20 mouse cellular contexts compared by ENCODE assay signal in genomic region chr11:98319120-98319519, GRCm38 (mm10). TPM values are rescaled to one million over a fixed set of nuclear protein-coding genes. Genes with fewer than 3 reads are reported as not detected.
A peak's percentile ranks its signal among the peaks of the same experiment; 100 is the strongest.
DNase-seq lines count a peak whose midpoint lies in the region; ATAC-seq and TF ChIP-seq lines count a peak whose summit lies in the region.
"Had no signal": no experiment of that assay in that cellular context is flagged by ENCODE, and none has a peak within 500 bp of the region (broad histone marks: within the 10 kb centered on the region; RNA-seq: fewer than 3 reads in every experiment).

No protein-coding gene starts in this region.

- no peaks in the 10 kb centered on the region for H3K9me3 ChIP-seq in hindbrain, postnatal 0 days (ENCODE audit: low read length)
- H3K9me3 ChIP-seq: heart, embryonic 15.5 days; limb, embryonic 12.5 days; liver, embryonic 15.5 days; midbrain, embryonic 12.5 days had no signal

- no peaks in the 10 kb centered on the region for H3K36me3 ChIP-seq in hindbrain, postnatal 0 days (ENCODE audit: insufficient read depth, low read length)
- H3K36me3 ChIP-seq: heart, embryonic 15.5 days; limb, embryonic 12.5 days; liver, embryonic 15.5 days; midbrain, embryonic 12.5 days had no signal

- peak overlapping the region; percentile 48 for H3K27ac ChIP-seq in hindbrain, postnatal 0 days
- H3K27ac ChIP-seq: heart, embryonic 15.5 days; limb, embryonic 12.5 days; liver, embryonic 15.5 days; midbrain, embryonic 12.5 days; stomach, postnatal 0 days had no signal

- TF ChIP-seq CTCF in hindbrain, postnatal 0 days (IDR thresholded peaks at IDR 0.05; ENCODE audit: low read depth) = no peak

- peak; percentile 60 to 64 for DNase-seq in cerebellum, adult 18-20 months
- no peak for DNase-seq in cerebellum, adult 9-11 months
- peak; percentile 70 for DNase-seq in left cerebral cortex, postnatal 4 days
- DNase-seq in left cerebral cortex, postnatal 10 days (ENCODE audit: extremely low spot score in 1 of 2, low spot score in 2 of 2) = no peak
- peak; percentile 51 for DNase-seq in cerebellum, postnatal 36 days
- no peak for DNase-seq in hindbrain, postnatal 0 days (ENCODE audit: low spot score)
- DNase-seq in gastrocnemius, postnatal 4 days (ENCODE audit: low spot score in 2 of 2) = no peak
- no peak for DNase-seq in testis, postnatal 10 days (ENCODE audit: low spot score)
- DNase-seq: gastrocnemius, postnatal 36 days; kidney, adult 9 months; lung, postnatal 36 days; spleen, adult 18-20 months; thymus, postnatal 4 days had no signal

- ATAC-seq in hindbrain, postnatal 0 days = no peak
- ATAC-seq: Patski had no signal

- 1% methylated on average over 15 of the region's 15 CpGs for WGBS in hindbrain, postnatal 0 days

- peaks cover 9% of the 10 kb centered on the region; the same call in 1 of the 2 replicates for H3K4me1 ChIP-seq in hindbrain, postnatal 0 days (ENCODE audit: insufficient read depth, low read length)
- H3K4me1 ChIP-seq: heart, embryonic 15.5 days; limb, embryonic 12.5 days; liver, embryonic 15.5 days had no signal

- no peak overlapping the region for H3K9ac ChIP-seq in hindbrain, postnatal 0 days (replicated peaks; ENCODE audit: low read length)
- H3K9ac ChIP-seq: heart, embryonic 15.5 days; limb, embryonic 12.5 days; liver, embryonic 15.5 days; midbrain, embryonic 12.5 days had no signal

- H3K4me2 ChIP-seq in hindbrain, postnatal 0 days (ENCODE audit: low read depth, low read length) = peak overlapping the region; percentile 25
- H3K4me2 ChIP-seq: heart, embryonic 15.5 days; limb, embryonic 12.5 days; liver, embryonic 15.5 days; midbrain, embryonic 12.5 days had no signal

- peaks cover 52% of the 10 kb centered on the region for H3K27me3 ChIP-seq in hindbrain, postnatal 0 days (ENCODE audit: insufficient read depth, low read length)

- intact Hi-C loops in left cerebral cortex, postnatal 4 days (cut with DNase I) = no loop called here
- intact Hi-C loops in left cerebral cortex, postnatal 10 days (cut with DNase I) = no loop called here

- no peak overlapping the region for H3K4me3 ChIP-seq in hindbrain, postnatal 0 days (ENCODE audit: low read length)
- H3K4me3 ChIP-seq: heart, embryonic 15.5 days; limb, embryonic 12.5 days; liver, embryonic 15.5 days; midbrain, embryonic 12.5 days; myocyte had no signal

RNA-seq across cellular contexts. Expression of gene Neurod2, which starts 10.3 kb away (rescaled TPM):
- 100 to 1,000 TPM; 125 to 133 TPM for total RNA-seq in left cerebral cortex, postnatal 4 days (2021)
- 10 to 100 TPM; 63.4 to 67.0 TPM for total RNA-seq in left cerebral cortex, postnatal 10 days (2021)
- 87.0 and 93.2 TPM in 2 replicates for total RNA-seq in hindbrain, postnatal 0 days (2014; rRNA removed)
- 30.7 and 34.3 TPM in 2 replicates for polyA plus RNA-seq in hindbrain, postnatal 0 days (2015; fragmentation: Nextera tagmentation; extraction: Ambion mirVana)
- total RNA-seq in gastrocnemius, postnatal 4 days (2021) = not detected
- total RNA-seq: gastrocnemius, postnatal 36 days had no signal
- polyA plus RNA-seq: heart, embryonic 15.5 days; liver, embryonic 15.5 days; myocyte; Patski had no signal

RNA-seq across cellular contexts. Expression of gene Ppp1r1b, which starts 29.1 kb away (rescaled TPM):
- total RNA-seq in left cerebral cortex, postnatal 4 days (2021) = 10 to 100 TPM; 52.3 to 53.4 TPM
- 100 to 1,000 TPM in 1 of 2 experiments, 10 to 100 TPM in 1; 59.5 to 126 TPM for total RNA-seq in left cerebral cortex, postnatal 10 days (2021)
- total RNA-seq in hindbrain, postnatal 0 days (2014; rRNA removed) = 1.3 and 3.5 TPM in 2 replicates
- polyA plus RNA-seq in hindbrain, postnatal 0 days (2015; fragmentation: Nextera tagmentation; extraction: Ambion mirVana) = 18.0 and 19.1 TPM in 2 replicates
- under 1 TPM; 0.52 to 0.70 TPM for total RNA-seq in gastrocnemius, postnatal 4 days (2021)
- total RNA-seq: gastrocnemius, postnatal 36 days had no signal
- polyA plus RNA-seq: myocyte had no signal

RNA-seq across cellular contexts. Expression of gene Stard3, which starts 39.0 kb away (rescaled TPM):
- total RNA-seq in left cerebral cortex, postnatal 4 days (2021) = 10 to 100 TPM; 21.3 to 26.0 TPM
- 10 to 100 TPM; 19.8 to 20.2 TPM for total RNA-seq in left cerebral cortex, postnatal 10 days (2021)
- total RNA-seq in hindbrain, postnatal 0 days (2014; rRNA removed) = 44.0 and 52.4 TPM in 2 replicates
- polyA plus RNA-seq in hindbrain, postnatal 0 days (2015; fragmentation: Nextera tagmentation; extraction: Ambion mirVana) = 28.4 and 31.9 TPM in 2 replicates
- total RNA-seq in gastrocnemius, postnatal 4 days (2021) = 10 to 100 TPM; 14.1 to 16.9 TPM

Comparison
In these comparisons a context has a peak if more than half of its experiments do, and no peak if none do; other contexts are left out.
1. DNase-seq: peak in cerebellum, adult 18-20 months (2 of 2), left cerebral cortex, postnatal 4 days (single experiment) and cerebellum, postnatal 36 days (2 of 2); none in cerebellum, adult 9-11 months (single experiment), left cerebral cortex, postnatal 10 days (0 of 2), hindbrain, postnatal 0 days (single experiment), gastrocnemius, postnatal 4 days (0 of 2) and testis, postnatal 10 days (single experiment).
2. RNA of gene Neurod2, which starts 10.3 kb away (total RNA-seq): 125 to 133 TPM in left cerebral cortex, postnatal 4 days, 87.0 to 93.2 TPM in hindbrain, postnatal 0 days and 63.4 to 67.0 TPM in left cerebral cortex, postnatal 10 days; not detected in gastrocnemius, postnatal 4 days; every median in the first group is over 10 times any median in the second.
3. RNA of gene Ppp1r1b, which starts 29.1 kb away (total RNA-seq): 59.5 to 126 TPM in left cerebral cortex, postnatal 10 days and 52.3 to 53.4 TPM in left cerebral cortex, postnatal 4 days; 1.3 to 3.5 TPM in hindbrain, postnatal 0 days and 0.52 to 0.70 TPM in gastrocnemius, postnatal 4 days; every median in the first group is over 10 times any median in the second.